Mouse (Mus musculus): Measurements from ENCODE around the gene Thrap3. TPM values are rescaled to one million over a fixed set of nuclear protein-coding genes. Genes with fewer than 3 reads are reported as not detected.
"Not testable (repeated sequence)": the region's sequence is repeated elsewhere in the genome, so short reads cannot be mapped to it uniquely, and the experiment has no call there.

The Thrap3 gene
- total RNA-seq, 2 experiments from 2014 or later: 177 to 229 TPM

DNA sequence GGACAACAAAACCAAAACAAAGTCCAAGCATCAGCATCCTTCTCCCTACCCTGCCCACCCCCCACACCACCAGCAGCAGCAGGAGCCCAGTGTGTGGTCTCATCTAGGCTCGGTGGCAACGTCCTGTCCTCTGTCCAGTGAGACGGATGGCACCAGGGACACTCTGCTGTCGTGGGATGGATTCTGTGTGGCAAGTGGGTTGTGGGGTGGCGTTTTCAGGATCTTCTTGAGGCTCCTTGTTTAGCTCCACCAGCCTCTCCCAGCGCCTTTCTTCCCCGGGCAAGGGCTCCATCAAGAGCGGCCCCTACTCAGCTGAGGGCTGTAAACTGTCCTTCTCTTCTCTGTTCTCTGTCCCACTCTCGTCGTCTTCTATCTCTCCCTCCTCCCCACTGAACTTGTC, 37.5 kb downstream of the Thrap3 start:
- DNase-seq: not testable (repeated sequence)

DNA sequence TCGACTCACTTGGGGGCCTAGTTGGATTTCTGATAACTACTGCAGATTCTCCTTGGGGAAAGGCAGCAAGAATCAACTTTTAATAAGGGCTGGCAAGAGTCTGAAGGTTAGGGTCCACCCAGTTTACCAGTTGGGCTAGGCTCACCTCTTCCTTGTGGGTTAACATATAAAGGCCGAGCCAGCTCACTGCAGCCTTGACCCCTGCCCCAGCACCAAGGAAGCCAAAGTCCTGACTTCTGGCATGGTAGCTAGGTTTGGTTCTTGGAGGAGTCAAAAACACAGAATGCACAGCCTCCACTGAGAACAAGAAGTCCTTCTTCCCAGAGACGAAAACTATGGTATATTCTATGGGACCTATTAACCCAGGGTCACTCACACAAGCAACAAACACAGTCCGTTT, 38.9 kb downstream of the Thrap3 start:
- DNase-seq: no peak

DNA sequence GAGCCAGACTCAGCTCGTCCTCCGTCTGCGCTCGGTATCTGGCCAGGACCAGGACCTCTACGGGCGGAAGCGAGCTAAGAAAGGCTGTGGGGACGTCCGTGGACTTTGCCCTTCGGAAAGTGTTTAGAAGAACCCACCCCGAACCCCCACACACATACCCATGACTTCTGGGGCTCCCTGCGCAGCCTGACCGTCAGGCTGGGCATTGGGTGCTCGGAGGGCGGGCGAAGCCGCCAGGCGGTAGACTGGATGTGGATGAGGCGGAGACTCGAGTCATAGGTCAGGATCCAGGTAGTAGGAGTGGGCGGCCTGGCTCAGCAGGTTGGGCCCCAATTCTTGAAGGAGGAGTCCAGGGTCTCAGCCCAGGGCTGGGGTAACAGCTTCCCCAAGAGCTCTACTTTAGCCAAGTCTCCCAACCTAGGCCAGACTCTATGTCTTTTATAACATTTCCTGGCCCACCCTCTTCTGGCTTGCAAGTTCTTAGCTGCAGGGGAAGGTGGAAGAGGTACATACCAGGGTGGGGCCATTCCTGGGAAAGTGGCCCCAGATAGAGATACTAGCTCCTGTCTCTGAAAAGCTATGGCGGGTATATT, 39.4 kb downstream of the Thrap3 start, which contains the start of gene Sh3d21:
Sh3d21 (minus strand) TSS at position 425 of the 593 bp plus-strand sequence.
- peak; percentile 56 for DNase-seq

DNA sequence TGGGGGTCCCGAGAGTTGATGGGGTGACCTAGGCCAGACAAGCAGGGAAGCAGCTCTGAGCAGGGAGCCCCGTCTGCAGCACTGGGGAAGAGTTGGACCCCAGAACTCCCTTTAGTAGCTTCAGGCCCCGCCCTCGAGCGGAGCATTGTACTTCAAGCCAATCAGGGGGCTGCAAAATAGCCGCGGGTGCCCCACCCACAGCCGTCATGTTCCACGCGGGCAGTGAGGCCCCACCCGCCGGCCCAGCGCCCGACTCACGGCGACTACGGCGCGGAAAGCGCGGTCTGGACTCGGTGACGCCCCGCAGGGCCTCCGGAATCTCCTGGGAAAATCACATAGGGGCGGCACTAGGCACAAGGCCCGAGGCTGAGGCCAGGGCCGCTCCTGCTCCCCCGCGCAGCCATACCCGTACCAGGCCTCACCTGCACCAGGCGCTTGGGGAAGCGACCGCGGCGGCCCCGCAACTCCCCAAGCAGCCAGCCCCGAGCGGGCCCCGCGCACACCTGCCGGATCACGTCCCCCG, 40.0 kb downstream of the Thrap3 start:
- DNase-seq: peak; percentile 93

DNA sequence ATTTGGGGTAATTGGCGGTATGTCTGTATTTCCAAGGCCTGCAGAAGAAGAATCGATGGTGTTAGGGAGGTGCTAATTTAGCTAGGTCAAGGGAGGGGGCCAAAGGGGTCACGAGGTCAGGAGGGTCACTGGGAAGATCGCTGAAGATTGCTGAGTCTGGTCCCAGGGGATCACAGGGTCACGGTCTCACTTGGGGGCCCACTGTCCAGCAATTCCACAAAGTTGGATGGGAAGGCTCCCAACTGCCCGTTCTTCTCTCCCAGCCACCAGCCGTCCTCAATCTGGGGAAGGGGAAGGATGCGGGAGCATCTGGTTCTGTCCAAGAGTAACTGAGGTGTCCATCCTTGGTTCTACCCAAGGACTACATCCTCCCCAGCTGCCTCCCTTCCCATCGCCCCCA, 40.6 kb downstream of the Thrap3 start:
- DNase-seq: no peak

DNA sequence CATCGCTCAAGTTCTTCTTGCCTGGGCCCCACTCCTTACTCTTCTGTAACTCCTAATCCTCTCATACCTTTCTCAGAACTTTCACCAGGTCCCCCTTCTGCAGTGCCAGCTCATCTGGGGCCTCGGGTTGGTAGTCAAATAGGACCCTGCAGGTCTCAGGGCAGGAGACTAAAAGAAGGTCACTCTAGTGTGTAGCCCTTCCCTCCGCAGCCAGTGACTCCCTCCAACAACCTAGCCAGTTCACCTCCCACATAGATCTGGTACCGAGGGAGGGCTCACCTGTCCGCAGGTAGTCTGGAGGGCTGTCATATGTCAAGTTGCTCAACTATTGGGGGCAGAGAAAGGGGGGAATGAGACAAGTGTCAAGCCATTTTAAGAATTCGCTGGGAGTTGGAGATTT, 41.1 kb downstream of the Thrap3 start:
- no peak for DNase-seq

DNA sequence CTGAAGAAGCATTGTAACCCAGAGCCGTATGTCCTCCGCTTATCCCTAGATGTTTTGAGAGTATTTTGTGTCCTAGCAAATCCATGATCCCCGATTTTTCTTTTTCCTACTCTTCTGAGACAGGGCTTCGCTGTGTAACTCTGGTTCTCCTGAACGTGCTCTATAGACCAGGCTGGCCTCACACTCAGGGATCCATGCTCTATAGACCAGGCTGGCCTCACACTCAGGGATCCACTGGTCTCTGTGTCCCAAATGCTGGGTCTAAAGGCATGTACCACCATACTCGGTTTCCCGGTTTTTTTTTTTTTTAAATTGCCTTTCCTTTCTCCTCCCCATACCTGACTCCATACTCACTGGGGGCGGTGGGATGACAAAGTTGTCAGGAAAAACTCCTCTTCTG, 41.6 kb downstream of the Thrap3 start:
- no peak for DNase-seq

DNA sequence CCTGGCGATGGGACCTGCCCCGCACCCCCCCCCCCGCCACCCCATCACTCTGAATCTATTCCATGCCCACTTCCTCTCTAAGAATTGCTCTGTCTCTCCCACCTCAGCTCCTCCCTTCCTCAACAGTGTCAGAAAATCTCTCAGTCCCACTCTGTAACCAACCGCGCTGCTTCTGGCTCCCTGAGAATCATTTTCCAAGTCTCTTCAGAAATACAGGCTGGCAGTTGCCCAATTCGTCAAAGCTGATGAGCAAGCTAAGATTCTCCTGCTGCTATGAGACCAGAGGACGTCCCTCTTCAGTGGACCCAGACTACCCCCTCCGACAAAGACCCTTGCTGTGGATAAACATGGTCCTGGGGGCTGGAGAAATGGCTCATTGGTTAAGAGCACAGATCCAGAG, 43.1 kb downstream of the Thrap3 start:
- no peak for DNase-seq

DNA sequence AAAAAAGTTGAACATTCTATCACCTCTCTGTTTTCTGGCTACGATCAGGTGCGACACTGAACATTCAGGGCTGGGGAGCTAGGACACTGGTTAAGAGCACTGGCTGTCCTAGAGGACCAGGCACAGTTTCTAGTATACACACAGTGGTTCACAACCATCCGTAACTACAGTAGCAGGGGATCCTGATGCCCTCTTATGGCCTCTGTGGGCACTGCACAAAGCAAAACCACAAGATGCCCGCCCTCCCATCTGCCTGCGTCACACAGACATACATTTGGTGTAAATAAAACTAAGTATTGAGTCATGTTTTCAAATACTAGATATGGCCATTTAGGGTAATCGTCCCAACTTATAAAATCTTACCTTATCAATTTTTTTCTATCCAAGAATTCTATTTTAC, 45.0 kb downstream of the Thrap3 start:
- DNase-seq: no peak

DNA sequence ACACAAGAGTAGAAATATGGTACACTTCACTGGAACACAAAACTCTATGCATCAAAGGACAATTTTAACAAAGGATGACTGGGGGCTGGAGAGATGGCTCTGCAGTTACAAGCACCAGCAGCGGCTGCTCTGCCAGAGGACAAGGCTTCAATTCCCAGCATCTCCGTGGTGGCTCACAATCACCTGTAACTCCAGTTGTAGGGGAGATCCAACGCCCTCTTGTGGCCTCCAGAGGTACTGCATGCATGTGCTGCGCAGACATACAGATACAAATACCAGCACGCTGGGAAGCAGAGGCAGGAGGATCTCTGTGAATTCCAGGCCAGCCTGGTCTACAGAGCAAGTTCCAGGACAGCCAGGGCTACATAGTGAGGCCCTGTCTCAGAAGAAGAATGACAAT, 45.9 kb downstream of the Thrap3 start:
- DNase-seq: no peak

DNA sequence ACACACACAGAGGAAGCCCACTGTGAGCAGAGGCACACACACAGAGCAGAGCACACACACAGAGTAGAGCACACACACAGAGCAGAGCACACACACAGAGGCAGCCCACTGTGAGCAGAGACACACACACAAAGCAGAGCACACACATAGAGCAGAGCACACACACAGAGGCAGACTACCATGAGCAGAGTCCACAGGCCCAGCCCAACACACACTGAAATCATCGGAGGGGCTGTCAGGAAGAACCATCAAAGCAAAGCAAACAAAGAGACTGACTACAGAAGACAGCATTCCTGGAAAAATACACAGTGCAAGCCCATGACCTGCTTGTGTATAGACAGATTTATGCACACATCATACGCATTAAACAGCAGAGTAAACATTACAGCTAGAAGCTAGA, 46.7 kb downstream of the Thrap3 start:
- no peak for DNase-seq

DNA sequence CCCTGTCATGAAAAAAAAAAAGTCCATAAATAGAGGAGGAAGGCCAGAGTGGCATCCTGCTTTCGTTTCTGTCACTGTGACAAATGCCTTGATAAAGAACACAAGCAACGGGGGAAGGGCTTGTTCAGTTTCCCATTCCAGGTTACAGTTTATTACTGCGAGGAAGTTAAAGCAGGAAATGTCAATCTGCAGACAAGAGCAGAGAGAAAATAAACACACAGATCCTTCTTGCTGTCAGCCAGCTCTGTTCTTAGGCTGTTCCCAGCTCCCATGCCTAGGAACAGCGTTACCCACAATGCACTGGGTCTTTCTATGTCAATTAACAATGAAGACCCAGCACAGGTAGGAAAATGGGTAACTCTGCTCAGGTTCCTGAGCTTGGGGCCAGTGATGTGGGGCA, 47.4 kb downstream of the Thrap3 start:
- no peak for DNase-seq

DNA sequence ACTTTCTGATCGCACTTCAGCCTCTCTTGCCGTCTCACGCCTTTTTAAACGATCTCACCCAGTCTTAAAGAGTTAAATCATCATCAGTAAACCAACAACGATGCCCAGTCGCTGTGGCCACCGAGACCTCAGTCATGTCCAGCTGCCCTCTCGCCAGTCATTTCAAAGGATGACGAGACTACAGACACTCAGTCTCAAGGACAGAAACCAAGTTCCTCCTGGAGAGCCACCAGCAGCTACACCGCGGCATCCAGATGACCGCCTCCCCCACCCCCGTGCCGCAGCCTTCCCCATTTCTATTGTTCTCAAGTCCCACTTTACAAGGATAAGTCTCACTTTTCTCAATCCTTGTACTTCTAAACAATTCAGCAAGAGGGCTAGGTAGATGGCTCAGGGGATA, 49.7 kb downstream of the Thrap3 start:
- DNase-seq: no peak

DNA sequence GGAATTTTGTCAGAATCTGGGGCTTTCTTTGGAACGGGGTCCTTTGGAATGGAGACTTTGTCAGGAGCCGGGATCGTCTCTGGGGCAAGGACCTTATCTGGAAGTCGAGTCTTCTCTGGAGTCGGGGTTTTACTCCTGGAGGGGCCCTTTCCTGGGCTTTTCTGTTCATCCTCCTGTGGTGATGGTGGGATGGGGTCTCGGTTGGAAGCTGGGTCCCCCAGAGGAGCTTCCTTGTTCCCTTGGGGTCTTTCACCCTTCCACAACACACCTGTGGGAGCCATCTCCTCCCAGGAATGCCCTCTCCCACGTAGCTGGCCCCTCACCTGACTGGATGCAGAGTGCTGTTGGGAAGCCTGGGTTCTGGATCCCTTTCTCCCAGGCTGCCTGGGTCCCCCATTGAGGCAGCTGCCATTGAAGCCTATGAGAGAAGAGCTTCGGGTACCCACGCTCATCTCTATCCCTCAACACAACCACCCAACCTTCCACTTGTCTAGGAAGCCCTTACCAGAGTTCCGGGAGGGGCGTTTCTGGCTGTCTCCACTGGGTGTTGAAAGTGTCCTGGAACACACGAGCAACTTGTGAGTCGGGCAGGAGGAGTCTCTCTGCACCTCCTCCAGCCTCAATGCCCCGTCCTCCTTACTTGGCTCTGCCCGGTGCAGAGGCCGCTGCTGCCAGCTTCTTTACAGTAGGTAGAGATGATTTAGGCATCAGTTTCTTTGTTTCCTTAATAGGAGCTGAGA, 50.7 kb downstream of the Thrap3 start:
- no peak for DNase-seq

DNA sequence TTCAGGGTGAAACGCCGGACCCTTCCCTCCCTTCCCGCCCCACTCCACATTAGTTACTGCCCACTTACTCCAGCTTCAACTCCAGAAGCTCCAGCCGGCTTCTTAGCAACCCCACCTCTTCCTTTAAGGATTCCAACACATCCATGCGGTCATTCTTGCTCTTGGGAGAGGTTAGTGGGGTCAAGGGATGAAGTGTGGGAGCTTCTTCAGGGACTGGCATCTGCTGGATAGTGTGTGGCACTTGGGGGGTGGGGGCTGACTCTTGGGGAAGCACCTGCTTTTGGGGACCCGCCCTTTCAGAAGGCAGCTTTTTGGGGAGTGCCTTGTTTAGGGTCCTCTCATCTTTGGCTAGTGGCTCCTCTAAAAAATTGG, 51.6 kb downstream of the Thrap3 start:
- DNase-seq: no peak

DNA sequence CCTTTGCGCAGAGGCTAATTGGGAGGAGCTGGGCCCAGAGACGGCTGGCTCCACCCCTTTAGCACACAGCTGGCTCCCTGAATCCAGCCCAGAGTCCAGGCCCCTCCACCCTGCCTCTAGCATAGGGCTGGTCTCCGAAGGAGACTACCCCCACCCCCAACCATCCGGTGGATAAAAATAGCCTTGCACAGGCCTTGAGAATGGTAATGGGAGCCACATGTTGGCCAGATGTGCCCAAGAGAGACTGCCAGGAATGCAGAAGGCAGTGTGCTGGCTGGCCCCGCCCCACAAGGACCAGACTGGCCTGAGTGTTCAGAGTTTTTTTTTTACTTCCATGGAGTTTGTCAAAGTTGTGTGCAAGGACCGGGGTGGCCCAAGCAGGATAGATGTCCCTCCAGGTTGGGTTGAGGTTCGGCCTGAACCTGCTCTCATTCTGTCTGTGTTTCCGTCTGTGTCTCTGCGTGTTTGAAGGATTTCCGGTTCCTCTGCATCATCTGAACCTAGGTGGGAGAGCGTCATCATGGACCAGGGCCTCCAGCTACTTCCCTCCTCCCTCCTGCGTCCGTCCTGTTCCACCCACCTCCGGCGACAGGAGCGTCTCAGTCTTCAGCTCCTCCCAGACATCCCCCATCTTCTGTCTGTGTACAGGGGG, 52.1 kb downstream of the Thrap3 start:
- peak; percentile 75 for DNase-seq

DNA sequence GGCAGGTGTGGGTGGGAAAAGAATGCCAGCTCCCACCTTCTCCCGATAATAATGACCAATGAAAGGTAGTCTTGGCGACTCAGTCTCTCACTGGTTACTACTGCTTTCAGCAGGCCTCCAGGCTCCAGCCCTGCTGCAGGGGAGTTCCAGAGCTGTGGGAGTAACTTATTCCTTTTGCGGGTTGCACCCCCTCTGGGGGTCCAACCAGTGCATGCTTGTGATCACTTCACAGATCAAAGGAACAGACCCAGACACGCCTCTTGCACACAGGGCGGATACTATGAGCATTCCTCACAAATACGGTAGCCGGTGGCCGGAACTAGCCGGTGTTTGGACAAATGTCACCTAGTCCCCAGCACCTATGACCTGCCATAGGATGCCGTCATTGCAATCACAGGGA, 52.8 kb downstream of the Thrap3 start:
- no peak for DNase-seq

DNA sequence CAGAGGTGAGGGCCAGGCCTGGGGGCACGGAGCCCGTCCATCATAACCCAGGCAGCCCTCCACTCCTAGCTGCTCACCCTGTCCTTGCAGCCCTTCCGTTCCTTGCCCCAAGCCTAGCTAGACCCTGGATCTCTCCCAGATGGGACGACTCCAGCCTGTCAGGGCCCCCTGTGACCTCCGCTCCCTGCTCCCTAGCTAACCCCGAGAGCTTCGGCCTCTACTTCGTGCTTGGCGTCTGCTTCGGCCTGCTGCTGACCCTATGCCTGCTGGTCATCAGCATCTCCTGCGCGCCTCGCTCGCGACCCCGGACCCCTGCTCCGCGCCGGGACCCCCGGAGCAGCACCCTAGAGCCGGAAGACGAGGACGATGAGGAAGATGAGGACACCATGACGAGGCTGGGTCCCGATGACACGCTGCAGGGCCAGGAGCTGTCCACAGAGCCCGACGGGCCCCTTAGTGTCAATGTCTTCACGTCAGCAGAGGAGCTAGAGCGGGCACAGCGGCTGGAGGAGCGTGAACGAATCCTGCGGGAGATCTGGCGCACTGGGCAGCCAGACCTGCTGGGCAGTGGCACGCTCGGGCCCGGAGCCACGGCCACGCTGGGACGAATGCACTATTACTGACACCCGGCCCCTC, 53.4 kb downstream of the Thrap3 start:
- DNase-seq: peak; percentile 43

DNA sequence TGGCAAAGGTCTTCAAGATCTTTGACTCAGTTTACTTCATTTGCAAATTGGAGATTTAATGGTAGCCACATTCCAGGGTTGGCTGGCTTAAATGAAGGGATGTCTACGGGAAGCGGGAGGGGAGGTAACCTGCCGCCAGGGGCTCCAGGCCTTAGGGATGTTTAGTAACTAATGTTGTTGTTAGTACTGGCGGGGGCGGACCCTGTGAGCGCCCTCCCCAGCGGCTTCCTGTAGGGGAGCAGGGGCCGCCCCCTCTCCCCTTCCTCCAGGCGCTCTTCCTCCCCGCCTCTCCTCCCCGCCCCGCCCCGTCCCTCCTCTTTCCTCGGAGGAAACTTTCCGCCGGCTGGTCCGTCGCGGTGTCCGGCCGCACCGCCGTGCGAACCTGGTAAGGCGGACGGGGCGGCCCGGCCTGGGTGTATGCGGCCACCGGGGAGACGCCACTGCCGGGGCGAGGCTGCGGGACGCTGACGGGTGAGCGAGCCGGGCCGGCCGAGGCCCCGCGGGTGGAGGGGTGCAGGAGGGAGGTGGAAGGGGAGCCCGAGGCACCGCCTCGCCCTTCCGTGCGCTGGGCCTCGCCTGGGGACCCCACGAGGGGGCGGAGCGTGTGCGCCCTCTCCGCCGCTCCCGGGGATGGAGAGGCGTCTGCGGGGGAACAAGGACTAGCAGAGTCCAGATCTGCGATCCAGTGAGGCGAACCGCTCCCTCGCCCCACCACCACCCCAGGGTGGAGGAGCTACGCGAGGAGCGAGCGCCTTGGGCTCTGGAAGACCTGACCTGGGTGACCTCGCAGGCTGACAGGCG, 54.2 kb downstream of the Thrap3 start:
- DNase-seq: peak; percentile 82

DNA sequence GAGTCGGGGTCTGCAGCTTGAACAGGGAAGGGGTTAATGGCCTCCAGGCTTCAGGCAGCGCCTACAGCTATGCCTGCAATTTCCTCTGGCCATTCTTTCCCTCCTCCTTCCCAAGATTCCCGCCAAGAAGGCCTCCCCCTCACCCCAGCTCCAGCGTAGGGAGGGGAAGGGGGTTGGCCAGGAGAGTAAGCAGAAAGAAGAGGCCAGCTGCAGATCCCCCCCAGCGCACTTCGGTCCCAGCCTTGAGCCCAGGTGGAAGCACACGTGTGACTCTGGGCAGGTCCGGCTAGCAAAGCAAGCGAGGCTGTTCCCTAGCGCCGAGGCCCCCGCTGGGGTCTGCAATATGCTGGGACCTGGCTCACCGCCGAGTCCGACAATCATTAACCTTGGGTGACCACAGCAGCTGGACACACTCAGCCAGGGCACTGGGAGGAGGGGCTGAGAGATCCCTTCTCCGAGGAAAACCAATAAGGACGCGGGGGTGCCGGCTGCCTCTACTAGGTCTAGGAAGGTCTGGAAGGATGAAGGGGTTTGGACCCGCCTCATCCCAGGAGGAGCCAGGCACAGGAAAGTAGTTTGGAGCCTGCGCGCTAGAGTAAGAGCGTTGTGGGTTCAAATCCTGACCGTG, 54.9 kb downstream of the Thrap3 start, which contains the start of gene Eva1b:
Eva1b (plus strand) TSS at position 212 of the 628 bp plus-strand sequence.
- DNase-seq: peak; percentile 65

DNA sequence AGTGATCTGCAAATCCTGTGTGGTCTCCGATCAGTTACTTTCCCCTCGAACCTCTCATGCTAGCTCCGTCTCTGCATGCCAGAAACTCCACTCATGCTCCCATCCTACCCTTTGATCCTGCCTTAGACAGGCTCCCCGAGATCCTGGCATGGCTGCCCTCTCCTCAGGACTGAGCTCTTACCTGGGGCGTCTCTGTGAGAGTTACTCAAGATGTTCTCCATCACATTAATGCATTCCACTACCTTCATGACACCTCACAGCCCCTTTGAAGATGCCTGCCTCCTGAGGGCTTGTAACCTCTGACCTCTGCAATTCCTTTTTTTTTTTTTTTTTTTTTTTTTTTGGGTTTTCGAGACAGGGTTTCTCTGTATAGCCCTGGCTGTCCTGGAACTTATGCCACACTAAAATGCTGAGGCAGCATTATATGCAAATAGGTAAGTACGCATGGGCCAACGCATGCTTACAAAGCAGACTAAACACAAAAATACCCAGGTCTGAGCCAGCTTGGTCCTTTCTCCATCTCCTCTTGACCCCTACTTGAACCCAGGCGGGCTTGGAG, 55.5 kb downstream of the Thrap3 start:
- no peak for DNase-seq
